Mouse (Mus musculus): ENCODE measurements at regions not wholly inside any gene's neighbourhood (a gene's known extent, or its start where the extent isn't known, plus 50 kb on each side); places are given as distances from the start of the nearest gene placed in this dataset.

DNA sequence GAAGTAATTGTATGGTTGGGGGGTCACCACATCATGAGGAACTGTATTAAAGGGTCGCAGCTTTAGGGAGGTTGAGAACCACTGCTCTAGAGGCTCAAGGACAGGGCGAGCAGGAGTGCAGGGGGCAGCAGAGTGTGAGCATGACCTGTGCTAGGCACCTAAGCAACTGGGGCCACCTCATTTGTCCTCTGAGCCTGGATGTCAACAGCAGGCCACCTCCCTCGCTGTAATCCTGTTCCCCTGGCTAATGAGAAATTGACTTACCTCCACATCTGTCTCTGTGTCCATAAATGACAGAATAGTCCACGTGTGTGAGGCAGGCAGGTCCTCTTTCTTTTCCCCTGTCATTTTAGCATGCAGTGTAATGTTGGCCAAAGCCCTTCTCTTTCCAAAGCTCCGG is 192.7 kb upstream of the Rreb1 start:
- TF ChIP-seq POLR2A (IDR thresholded peaks at IDR 0.05; ENCODE audit: borderline replicate concordance, insufficient read depth, low read length) = no peak
- TF ChIP-seq CTCF (IDR thresholded peaks at IDR 0.05; ENCODE audit: borderline replicate concordance, insufficient read depth, low read depth, low read length) = no peak

Data from cerebellum, adult 2 months (tissue).